Mouse (Mus musculus) heart, postnatal 14 days (tissue): ENCODE results near the gene Tnfsf10. TPM values are rescaled to one million over a fixed set of nuclear protein-coding genes. Genes with fewer than 3 reads are reported as not detected.

Experiments
- DNase-seq, 2 experiments: peaks; one replicate each; pipeline ENCODE4 v3.0.0; 2021 to 2022
- intact Hi-C: fragments of 180-260 bp; cut with DNase I; formaldehyde crosslinking; loops from one replicate; pipeline ENCODE4 v1.15.1; 2025
- total RNA-seq, 2 experiments: library from RNA; stranded (reverse); gene quantifications; 2 replicates each; pipeline ENCODE4 v1.2.3; 2021

Gene Tnfsf10
- total RNA-seq, 2 experiments from 2014 or later = 10.9 to 12.3 TPM

- DNase-seq = no peak
- intact Hi-C loops = no loop called here
Observed at GRCm38 (mm10) chr3:27300451-27300850, 16.4 kb upstream of the Tnfsf10 start.

DNA sequence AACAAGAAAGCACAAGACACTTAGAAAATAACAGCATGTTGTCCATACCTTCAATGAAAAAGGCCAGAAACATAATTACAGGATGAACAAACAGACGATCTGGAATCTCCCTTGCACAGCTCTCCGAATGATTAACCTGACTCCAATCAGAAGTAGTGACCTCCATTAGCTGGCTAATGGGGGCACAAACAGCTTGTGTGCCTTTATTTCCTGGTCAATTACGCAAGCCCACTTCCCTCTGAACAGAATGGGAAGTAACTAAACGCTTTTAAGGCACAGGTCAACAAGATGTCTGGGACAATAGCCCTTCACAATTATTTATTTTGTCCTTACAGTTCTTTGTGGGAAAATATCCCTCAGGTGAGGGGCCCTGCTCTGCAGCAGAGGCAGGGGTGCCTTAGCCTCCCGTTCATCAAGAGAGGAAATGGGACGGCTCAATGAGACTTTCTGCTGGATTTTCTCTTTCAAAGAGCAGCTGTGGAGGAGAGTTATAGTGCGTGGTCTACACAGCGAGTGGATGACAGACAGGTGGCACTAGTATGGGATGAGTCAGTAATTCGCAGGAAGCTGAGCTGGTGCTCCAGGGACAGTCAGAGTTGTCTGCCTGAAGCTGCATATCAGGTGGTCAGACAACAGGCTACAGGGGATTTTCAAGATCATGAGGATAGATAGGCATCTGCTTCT, 14.3 kb upstream of the Tnfsf10 start:
- intact Hi-C loops = no loop called here
- DNase-seq = no peak

- intact Hi-C loops = no loop called here
- DNase-seq = no peak
Observed at GRCm38 (mm10) chr3:27306815-27307214, 10.0 kb upstream of the Tnfsf10 start.

DNA sequence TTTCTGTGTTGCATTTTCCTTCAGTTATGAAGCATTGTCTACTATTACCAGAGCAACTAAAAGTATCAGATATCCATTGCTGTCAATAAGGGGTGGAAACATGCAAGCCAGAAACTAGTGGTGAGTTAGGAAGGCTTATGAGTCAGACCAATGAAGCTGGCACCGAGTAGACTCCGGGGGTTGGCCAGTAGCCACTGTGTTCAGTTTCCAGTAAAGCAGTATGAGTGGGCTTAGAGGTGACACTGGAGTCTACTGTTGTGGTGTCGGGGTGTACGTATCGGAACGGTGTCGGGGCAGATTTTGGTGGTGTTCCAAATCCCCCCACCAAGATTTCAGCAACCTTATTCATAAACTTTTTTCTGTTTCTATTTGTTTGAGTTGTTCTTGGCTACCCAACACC, 5.9 kb upstream of the Tnfsf10 start:
- intact Hi-C loops = no loop called here
- peak in 1 of 2 experiments; percentile 13 for DNase-seq

GRCm38 (mm10) chr3:27311475-27311874, 5.4 kb upstream of the Tnfsf10 start:
- intact Hi-C loops = no loop called here
- no peak for DNase-seq

GRCm38 (mm10) chr3:27314506-27315164, 2.2 kb upstream of the Tnfsf10 start:
- intact Hi-C loops = no loop called here
- no peak for DNase-seq

GRCm38 (mm10) chr3:27317288-27318024, 628 bp downstream of the Tnfsf10 start:
- no peak for DNase-seq
- intact Hi-C loops = loop anchor here (2.0 kb wide), 1 partner anchor 47 kb away; no protein-coding TSS in a partner anchor

DNA sequence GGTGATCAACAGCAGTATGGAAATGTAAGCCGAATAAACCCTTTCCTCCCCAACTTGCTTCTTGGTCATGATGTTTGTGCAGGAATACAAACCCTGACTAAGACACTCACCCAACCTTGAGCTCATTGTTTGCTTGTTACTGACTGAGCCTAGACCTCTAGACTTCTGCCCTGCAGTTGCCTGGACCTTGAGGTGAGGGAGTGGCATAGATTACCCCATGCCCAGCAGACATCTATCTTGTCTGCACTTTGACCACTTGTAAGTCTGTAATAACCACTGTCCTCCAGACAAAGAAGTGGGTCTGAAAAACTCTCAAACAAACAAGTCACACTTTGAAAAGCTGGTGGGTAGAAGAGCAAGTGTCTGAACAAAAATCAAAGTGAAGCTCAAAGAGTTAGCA, 2.8 kb downstream of the Tnfsf10 start:
- DNase-seq = no peak
- intact Hi-C loops = loop anchor here (1.0 kb wide), 1 partner anchor 30 kb away; no protein-coding TSS in a partner anchor

DNA sequence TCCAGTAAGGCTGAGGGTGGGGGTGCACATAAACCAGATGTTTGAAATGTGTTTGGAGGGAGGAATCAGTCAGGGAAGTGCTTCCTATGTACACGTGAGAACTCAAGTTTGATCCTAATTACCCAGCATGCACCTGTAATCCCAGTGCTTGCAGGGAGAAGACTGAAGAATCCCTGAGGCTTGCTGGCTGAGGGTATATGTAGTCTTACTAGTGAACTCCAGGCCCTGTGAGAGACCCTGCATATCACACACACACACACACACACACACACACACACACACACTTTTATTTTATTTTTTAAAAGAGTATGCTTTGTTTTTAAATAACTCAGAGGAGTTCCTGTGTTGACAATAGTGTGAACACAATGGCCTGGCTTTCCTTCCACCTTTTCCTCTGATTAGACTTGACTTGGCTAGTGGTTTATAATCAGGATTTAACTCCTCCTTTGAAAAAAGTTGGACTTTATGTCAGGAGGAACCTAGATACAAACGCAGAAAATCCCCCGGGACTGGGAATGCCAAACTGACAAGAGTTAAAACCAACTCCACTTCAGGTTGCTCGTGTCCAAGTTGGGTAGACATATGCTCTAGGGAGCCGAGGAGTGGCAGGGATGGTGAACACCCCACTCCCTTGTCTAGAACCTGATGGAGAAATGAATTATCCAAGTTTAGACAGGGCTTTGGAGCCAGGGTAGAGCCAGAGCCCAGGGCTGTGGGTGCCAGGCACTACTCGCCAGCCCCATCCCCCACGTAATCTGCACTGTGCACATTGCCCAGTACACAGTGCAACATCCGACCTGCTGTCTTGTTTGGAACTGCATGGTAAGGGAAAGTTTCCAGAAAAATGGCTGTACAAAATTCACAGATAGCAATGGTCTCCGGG, 4.0 kb downstream of the Tnfsf10 start:
- peak; percentile 32 to 37 for DNase-seq
- intact Hi-C loops = loop anchor here (1.0 kb wide), 1 partner anchor 32 kb away; no protein-coding TSS in a partner anchor

DNA sequence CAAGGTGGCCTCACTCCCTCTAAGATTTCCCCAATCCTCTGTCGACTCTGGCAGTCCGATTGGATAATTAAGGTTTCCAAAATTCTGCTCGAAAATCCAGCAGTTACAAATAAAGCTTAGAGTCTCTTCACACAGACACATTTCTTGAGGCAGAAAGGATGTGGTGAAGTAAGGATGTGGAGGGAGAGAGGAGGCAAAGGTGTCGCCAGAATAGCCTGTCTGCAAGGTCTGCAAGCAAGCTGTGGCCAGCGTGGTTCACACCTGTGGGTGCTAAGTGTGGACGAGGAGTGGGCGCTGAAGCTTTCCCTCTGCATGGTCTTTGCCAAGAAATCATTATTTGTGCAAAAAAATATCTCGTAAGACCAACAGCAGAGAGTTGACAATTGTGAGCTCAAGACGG, 5.8 kb downstream of the Tnfsf10 start:
- no peak for DNase-seq
- intact Hi-C loops = no loop called here

- intact Hi-C loops = no loop called here
- DNase-seq = no peak
Observed at GRCm38 (mm10) chr3:27323551-27323950, 6.7 kb downstream of the Tnfsf10 start.

GRCm38 (mm10) chr3:27326633-27327191, 9.9 kb downstream of the Tnfsf10 start:
- intact Hi-C loops = no loop called here
- DNase-seq = no peak

DNA sequence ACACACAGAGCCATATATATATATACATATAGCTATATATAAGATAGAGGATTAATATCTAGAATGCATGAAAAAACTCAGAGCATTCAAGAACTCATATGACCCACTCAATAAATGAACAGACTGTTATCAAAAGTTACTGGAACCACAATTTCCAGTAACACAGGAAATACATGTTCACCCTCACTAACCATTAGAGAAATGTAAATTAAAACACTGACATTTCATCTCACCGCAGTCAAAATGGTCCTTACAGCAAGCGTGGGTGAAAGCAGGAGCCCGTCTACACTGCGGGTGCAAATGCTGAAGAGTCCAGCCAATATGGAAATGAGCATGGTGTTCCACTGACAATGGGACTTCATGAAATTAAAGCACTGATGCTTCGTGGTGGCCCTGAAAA, 13.9 kb downstream of the Tnfsf10 start:
- intact Hi-C loops = no loop called here
- DNase-seq = no peak

GRCm38 (mm10) chr3:27338437-27338836, 21.6 kb downstream of the Tnfsf10 start:
- DNase-seq = peak; percentile 43 to 60
- intact Hi-C loops = loop anchor here (5.0 kb wide), 1 partner anchor 86 kb away; no protein-coding TSS in a partner anchor

GRCm38 (mm10) chr3:27338887-27339286, 22.1 kb downstream of the Tnfsf10 start:
- no peak for DNase-seq
- intact Hi-C loops = loop anchor here (5.0 kb wide), 1 partner anchor 87 kb away; no protein-coding TSS in a partner anchor

GRCm38 (mm10) chr3:27340757-27341156, 23.9 kb downstream of the Tnfsf10 start:
- intact Hi-C loops = loop anchor here (5.0 to 10.0 kb wide), 3 partner anchors 73 to 156 kb away; partner anchors contain the start of gene Nceh1
- DNase-seq = no peak

DNA sequence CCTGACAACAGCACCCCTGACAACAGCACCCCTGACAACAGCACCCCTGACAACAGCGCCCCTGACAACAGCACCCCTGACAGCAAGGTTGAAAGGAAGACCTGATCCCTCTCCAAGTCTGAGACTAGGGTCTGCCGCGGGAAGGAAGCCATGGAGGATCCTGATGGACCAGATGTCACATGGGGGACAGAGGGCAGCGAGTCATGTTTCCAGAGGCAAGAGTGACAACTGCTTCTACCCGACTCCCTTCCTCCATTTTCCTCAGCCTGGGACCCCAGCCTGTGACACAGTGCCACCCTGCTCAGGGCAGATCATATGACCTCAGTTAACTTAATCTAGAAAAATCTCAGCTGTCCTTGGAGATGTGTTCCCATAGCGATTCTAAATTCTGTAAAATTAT, 25.6 kb downstream of the Tnfsf10 start:
- no peak for DNase-seq
- intact Hi-C loops = loop anchor here (5.0 to 10.0 kb wide), 3 partner anchors 75 to 158 kb away; partner anchors contain the start of gene Nceh1

DNA sequence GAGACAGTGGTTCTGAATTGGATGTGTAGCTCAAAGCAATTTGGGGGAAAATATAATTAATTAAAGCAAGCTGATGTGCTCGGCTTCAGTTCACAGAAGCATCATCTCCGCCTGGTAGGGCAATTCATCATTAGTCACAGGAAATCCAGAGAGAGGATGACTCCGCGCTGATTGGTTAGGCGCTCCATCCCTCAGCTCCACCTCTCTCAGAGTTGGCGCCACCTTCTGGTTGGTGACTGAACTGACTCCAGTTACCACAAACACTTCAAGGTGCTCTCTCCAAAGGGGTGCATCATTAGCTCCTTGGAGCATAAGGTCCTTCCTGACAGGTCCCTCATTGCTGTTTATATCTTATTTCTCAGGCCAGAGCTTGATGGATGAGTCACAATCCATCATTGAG, 28.7 kb downstream of the Tnfsf10 start:
- intact Hi-C loops = loop anchor here (10.0 kb wide), 1 partner anchor 161 kb away; the partner anchor contains the start of gene Nceh1
- DNase-seq = peak; percentile 40 to 59

DNA sequence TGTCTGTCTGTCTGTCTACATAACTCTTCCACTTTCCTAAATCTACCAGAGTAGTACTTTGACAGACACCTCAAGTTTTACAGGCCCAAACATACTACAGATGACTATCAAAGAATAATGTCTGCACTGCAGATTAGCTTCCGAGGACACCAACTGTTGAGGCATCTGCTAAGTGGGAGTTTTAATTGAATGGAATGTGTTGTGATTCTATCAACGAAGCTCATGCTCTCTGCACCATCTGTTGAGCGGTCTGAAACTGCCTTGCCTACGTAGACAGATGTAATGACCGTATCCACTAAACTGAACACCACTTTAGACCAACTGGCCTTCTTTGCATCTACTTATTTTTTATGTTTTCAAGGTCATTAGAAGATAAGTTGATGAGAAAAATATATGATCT, 31.6 kb downstream of the Tnfsf10 start:
- no peak for DNase-seq
- intact Hi-C loops = loop anchor here (10.0 kb wide), 1 partner anchor 164 kb away; the partner anchor contains the start of gene Nceh1

DNA sequence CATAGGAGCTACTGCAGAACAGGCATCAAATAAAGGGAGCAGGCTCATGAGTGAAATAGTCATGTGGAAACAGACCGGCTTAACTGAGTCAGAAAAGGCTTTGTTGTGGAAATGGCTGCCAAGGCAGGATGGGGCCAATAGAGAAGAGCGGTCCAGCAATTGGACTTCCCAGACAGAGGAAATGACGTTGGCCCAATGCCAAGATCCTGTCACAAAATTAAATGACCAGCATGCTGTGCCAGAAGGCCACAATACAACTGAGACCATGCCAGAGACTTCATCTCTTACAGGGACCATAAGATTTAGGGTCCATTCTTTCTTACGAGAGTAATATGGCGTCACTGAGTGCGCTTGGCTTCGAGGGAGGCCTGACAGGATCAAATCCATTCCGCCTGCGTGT, 34.3 kb downstream of the Tnfsf10 start:
- intact Hi-C loops = no loop called here
- DNase-seq = peak; percentile 14 to 28
